Mouse (Mus musculus) E14TG2a.4 (cell line): ENCODE data around the gene Ncor1.

Source experiments
- CTCF ChIP-seq: conservative IDR thresholded peaks from 2 replicates; pipeline ENCODE4 v1.5.1; 2014; ENCODE audit warnings: low read length
- NANOG ChIP-seq: IDR thresholded peaks from 2 replicates; pipeline ENCODE4 v1.6.1; 2014; ENCODE audit warnings: borderline replicate concordance, low read length, mixed read lengths

DNA sequence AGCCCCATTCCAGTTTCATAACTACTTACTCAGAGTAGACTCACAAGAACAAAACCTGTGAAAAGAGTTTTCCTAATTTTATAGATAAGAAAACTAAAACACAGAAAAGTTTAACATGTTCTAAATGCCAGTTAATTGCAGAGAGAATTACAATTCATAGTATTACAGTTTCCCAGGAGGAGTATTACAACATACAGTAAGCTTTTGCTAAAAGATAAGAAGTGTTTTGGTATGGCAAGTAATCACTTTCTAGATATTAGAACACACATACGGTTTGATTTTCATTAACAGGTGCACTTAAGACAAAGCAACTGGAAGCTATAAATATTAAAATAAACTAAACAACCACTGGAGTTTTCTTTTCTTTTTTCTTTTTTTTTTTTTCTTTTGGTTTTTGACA, 3.1 kb downstream of the Ncor1 start:
- no peak for TF ChIP-seq CTCF
- TF ChIP-seq NANOG: no peak
